In the genomic region with DNA sequence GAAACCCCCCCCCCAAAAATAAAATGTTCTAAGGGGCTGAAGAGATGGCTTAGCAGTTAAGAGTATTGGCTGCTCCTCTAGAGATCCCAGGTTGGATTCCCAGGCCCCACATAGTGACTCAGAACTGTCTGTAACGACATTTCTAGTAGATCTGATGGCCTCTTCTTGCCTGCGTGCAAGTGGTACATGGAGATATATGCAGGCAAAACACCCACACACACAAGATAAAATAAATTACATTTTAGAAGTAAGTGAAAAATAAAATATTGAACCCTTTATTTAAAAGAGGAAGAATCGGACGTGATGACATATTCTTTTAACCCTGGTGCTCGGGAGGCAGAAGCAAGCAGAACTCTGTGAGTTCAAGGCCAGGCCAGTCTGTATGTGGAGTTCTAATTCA, we compare ENCODE assay signal across 24 mouse cellular contexts. TPM values are rescaled to one million over a fixed set of nuclear protein-coding genes. Genes with fewer than 3 reads are reported as not detected.
"Had no signal": no experiment of that assay in that cellular context is flagged by ENCODE, and none has a peak within 500 bp of the region (broad histone marks: within the 10 kb centered on the region; RNA-seq: fewer than 3 reads in every experiment).

No protein-coding gene starts in this region.

- H3K9ac ChIP-seq: neural tube, embryonic 12.5 days; neural tube, embryonic 13.5 days; neural tube, embryonic 15.5 days; stomach, embryonic 15.5 days had no signal

- H3K36me3 ChIP-seq: neural tube, embryonic 12.5 days; neural tube, embryonic 13.5 days; neural tube, embryonic 15.5 days; stomach, embryonic 15.5 days had no signal

- H3K27me3 ChIP-seq: neural tube, embryonic 12.5 days; neural tube, embryonic 13.5 days; neural tube, embryonic 15.5 days; stomach, embryonic 15.5 days had no signal

- H3K9me3 ChIP-seq: neural tube, embryonic 13.5 days; neural tube, embryonic 15.5 days; stomach, embryonic 15.5 days had no signal

- H3K4me1 ChIP-seq: neural tube, embryonic 12.5 days; neural tube, embryonic 13.5 days; neural tube, embryonic 15.5 days; stomach, embryonic 15.5 days had no signal

- H3K4me3 ChIP-seq: neural tube, embryonic 12.5 days; neural tube, embryonic 13.5 days; neural tube, embryonic 15.5 days; stomach, embryonic 15.5 days had no signal

- H3K27ac ChIP-seq: neural tube, embryonic 12.5 days; neural tube, embryonic 13.5 days; neural tube, embryonic 15.5 days; stomach, embryonic 15.5 days; stomach, postnatal 0 days had no signal

- DNase-seq: retina, postnatal 1 day; right cerebral cortex, adult 18-20 months; right cerebral cortex, postnatal 14 days; right cerebral cortex, postnatal 25 days; spleen, adult 18-20 months; thymus, adult 18-20 months; thymus, adult 2 months; thymus, postnatal 14 days; thymus, postnatal 25 days; thymus, postnatal 36 days; thymus, postnatal 4 days had no signal

RNA-seq across cellular contexts. Expression of gene Itih4, which starts 16.4 kb away (rescaled TPM):
- total RNA-seq: neutrophil, adult 5-6 weeks had no signal
- polyA plus RNA-seq: neural tube, embryonic 12.5 days; neural tube, embryonic 13.5 days; small intestine, adult 2 months had no signal

RNA-seq across cellular contexts. Expression of gene Itih3, which starts 20.9 kb away (rescaled TPM):
- total RNA-seq: neutrophil, adult 5-6 weeks had no signal

RNA-seq across cellular contexts. Expression of gene Itih1, which starts 40.5 kb away (rescaled TPM):
- total RNA-seq: neutrophil, adult 5-6 weeks had no signal
- polyA plus RNA-seq: neural tube, embryonic 14.5 days; neural tube, embryonic 15.5 days; small intestine, adult 2 months; spleen, adult 2 months; stomach, embryonic 14.5 days; testis, adult 2 months; thymus, postnatal 0 days; urinary bladder, adult 2 months had no signal
